Mouse (Mus musculus) forebrain, postnatal 0 days (tissue): ENCODE measurements around the gene Alg9. TPM values are rescaled to one million over a fixed set of nuclear protein-coding genes. Genes with fewer than 3 reads are reported as not detected.

ENCODE experiments used
- ATAC-seq: fragments of 200-750 bp; cut with Nextera tagmentation; 2 replicates; pipeline ENCODE4 v1.8.0; 2017; ENCODE audit warnings: mild to moderate bottlenecking, moderate library complexity
- DNase-seq: peaks from one replicate; pipeline ENCODE4 v3.0.0-alpha.2; 2015
- H3K27ac ChIP-seq: fragments of 300-500 bp; sonication (generic); 2 replicates; pipeline ENCODE4 v1.5.1; 2014; ENCODE audit warnings: low read depth, mild to moderate bottlenecking, antibody characterized with exemption, low read length, moderate library complexity, mixed read lengths
- H3K27me3 ChIP-seq: fragments of 300-500 bp; sonication (generic); 2 replicates; pipeline ENCODE4 v1.6.1; 2014; ENCODE audit warnings: mild to moderate bottlenecking, low read length, mixed read lengths; ENCODE audit not compliant: insufficient read depth
- H3K36me3 ChIP-seq: fragments of 300-500 bp; sonication (generic); 2 replicates; pipeline ENCODE4 v1.6.1; 2014; ENCODE audit warnings: mild to moderate bottlenecking, moderate library complexity; ENCODE audit not compliant: insufficient read depth
- H3K4me1 ChIP-seq: fragments of 300-500 bp; sonication (generic); 2 replicates; pipeline ENCODE4 v1.6.1; 2014; ENCODE audit warnings: antibody characterized with exemption; ENCODE audit not compliant: insufficient read depth
- H3K4me2 ChIP-seq: fragments of 300-500 bp; sonication (generic); 2 replicates; pipeline ENCODE4 v1.6.1; 2014; ENCODE audit warnings: low read depth, mild to moderate bottlenecking, moderate library complexity
- H3K4me3 ChIP-seq: fragments of 300-500 bp; sonication (generic); 2 replicates; pipeline ENCODE4 v1.5.1; 2014; ENCODE audit warnings: low read depth, low read length, mixed read lengths
- H3K9ac ChIP-seq: fragments of 300-500 bp; sonication (generic); 2 replicates; pipeline ENCODE4 v1.6.1; 2014; ENCODE audit warnings: mild to moderate bottlenecking
- H3K9me3 ChIP-seq: fragments of 300-500 bp; sonication (generic); 2 replicates; pipeline ENCODE4 v1.6.1; 2016; ENCODE audit warnings: low read length
- CTCF ChIP-seq: sonication (generic); IDR thresholded peaks from 2 replicates; pipeline ENCODE4 v1.5.1; 2016; ENCODE audit warnings: antibody characterized with exemption, control low read depth, low read depth
- WGBS: fragments of 180-500 bp; shearing (Covaris S2); extraction: QIAGEN DNeasy Blood & Tissue Kit; methylation state at CpG from one replicate; pipeline ENCODE4 v1.1.7; 2014; 5-methylcytosine and 5-hydroxymethylcytosine counted together
- polyA plus RNA-seq: library from polyadenylated mRNA; unstranded; fragments of >200 nt; fragmentation: Nextera tagmentation; extraction: Ambion mirVana; gene quantifications from 2 replicates; pipeline ENCODE4 v1.2.1, GENCODE M21; 2015
- total RNA-seq: library from RNA; depleted of rRNA; stranded (reverse); fragments of >200 nt; gene quantifications from 2 replicates; pipeline ENCODE4 v1.2.3, GENCODE M21; 2014

Alg9 gene
- total and polyA plus RNA-seq, 2 experiments from 2014 or later, result 53.7 to 74.2 TPM

DNA sequence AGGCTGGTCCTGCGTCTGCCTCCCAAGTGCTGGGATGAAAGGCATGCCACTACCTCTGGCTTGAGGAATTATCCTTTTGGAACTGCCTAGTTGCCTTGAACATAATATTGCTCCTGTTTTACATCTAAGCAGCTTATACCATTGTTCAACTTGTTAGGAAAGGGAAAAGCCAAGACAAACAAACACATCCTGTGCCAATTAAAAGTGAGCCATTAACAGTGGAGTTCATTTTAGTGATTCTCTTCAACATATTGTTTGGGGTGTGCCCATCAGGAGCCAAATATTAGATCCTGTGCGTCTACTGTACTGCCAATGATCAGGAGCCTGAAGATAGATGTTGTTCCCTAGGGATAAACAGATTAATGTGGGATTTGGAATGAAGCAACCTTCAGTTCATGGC, 107.4 kb downstream of the Alg9 start:
- H3K4me3 ChIP-seq, result no peak overlapping the region
- no peak overlapping the region for H3K4me2 ChIP-seq
- TF ChIP-seq CTCF, result no peak
- H3K27ac ChIP-seq, result no peak overlapping the region
- H3K27me3 ChIP-seq, result no peaks in the 10 kb centered on the region
- WGBS, result 84% methylated on average over 2 of the region's 2 CpGs
- DNase-seq, result no peak
- no peak for ATAC-seq
- H3K4me1 ChIP-seq, result no peaks in the 10 kb centered on the region
- peaks cover 27% of the 10 kb centered on the region for H3K36me3 ChIP-seq
- H3K9me3 ChIP-seq, result no peaks in the 10 kb centered on the region
- no peak overlapping the region for H3K9ac ChIP-seq

DNA sequence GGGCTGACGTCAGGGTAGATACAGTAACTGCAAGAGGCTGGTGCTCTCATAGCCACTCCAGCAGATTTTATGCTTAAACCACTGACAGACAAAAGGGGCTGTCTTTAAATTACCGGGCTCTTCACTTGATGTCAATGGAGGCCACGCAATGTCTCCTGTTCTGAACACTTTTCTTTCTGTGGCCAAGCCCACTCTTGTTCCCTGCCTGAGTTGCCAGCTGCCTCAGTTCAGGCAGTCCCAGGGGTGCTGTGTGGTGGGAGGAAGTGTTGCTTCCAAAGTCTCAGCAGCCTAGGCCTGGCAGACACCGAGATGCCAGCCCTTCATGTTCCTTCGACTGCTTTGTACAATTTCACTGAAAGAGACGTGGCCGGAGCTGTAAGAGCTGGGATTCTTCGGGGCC, 109.3 kb downstream of the Alg9 start:
- no peak overlapping the region for H3K9ac ChIP-seq
- H3K4me2 ChIP-seq, result no peak overlapping the region
- H3K4me1 ChIP-seq, result no peaks in the 10 kb centered on the region
- no peaks in the 10 kb centered on the region for H3K27me3 ChIP-seq
- no peak for DNase-seq
- H3K9me3 ChIP-seq, result no peaks in the 10 kb centered on the region
- no peak overlapping the region for H3K4me3 ChIP-seq
- H3K27ac ChIP-seq, result no peak overlapping the region
- no peak for ATAC-seq
- WGBS, result 73% methylated on average over 8 of the region's 8 CpGs
- TF ChIP-seq CTCF, result no peak
- peaks cover 18% of the 10 kb centered on the region for H3K36me3 ChIP-seq

DNA sequence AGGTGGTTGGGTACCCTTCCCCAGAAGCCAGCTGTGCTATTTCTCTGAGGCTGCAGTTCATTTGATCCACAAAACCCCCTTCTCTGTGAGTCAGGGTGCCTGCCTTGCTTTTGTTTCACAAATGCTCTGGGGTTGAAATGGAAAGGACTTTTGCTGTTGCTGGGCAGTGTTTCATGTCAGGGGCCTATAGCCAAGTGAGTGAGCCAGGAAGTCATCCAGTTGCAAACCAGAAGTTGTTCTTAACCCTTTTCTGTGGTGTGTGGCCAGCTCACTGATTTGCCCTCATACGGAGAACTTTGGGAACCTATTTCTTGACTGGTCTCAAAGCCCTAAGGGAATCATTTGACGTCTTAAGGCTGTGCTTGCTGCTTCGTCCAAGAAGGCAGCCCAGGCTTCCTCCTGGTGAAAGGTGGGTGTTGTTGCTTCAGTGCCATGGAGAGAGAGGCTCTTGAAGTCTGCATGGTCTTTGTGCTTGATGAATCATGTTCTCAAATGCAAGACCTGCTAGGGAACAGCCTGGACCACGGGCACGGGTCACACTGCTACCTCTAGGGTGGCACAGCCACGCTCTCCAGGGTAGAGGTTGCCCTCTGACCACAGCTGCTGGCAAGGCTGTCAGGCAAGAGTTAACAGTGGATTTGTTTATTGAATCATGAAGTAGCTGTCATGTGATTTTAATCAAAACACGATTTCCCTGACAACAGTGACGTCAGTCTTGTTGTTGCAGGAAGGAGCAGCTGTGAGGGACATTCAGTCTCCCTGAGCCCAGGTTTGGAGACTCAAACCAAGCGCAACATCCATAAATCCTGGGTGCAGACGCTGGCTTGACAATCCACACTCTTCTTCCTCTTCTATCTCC, 110.2 kb downstream of the Alg9 start:
- ATAC-seq, result peak; percentile 58; the same call in 1 of the 2 replicates
- peak; percentile 50 for DNase-seq
- Histone ChIP-seq H3K9me3 (no peaks in the 10 kb centered on the region), H3K4me1 (no peaks in the 10 kb centered on the region), H3K27ac (peak overlapping the region; percentile 36; the same call in 1 of the 2 replicates), H3K4me3 (no peak overlapping the region), H3K9ac (no peak overlapping the region), H3K27me3 (no peaks in the 10 kb centered on the region), H3K36me3 (peaks cover 10% of the 10 kb centered on the region), H3K4me2 (no peak overlapping the region)
- no peak for TF ChIP-seq CTCF
- WGBS, result 59% methylated on average over 10 of the region's 10 CpGs

DNA sequence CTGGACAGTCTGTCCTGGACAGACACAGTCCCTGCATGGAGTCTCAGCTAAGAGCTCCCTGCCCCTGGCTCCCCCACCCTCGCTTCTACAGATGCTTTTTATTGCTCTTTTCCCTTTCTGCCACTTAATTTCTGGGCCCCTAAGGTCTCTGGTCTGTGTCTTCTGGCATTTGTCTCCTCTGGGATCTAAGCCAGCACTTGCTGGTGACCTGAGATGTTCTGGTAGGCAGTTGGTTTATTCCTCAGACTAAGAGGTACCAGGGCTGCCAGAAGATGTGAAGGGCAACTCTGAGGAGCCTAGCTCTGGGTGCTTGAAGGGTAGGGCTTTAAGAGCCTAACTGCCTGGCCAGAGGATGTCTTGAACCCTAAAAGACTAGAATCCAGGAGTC, 110.8 kb downstream of the Alg9 start:
- Histone ChIP-seq H3K9ac (no peak overlapping the region), H3K27ac (0 out of 2 replicates have a peak overlapping the region, but pooled peaks have one; percentile 36), H3K36me3 (peaks cover 8% of the 10 kb centered on the region; the same call in 1 of the 2 replicates), H3K4me3 (no peak overlapping the region), H3K9me3 (no peaks in the 10 kb centered on the region), H3K4me1 (no peaks in the 10 kb centered on the region), H3K4me2 (no peak overlapping the region), H3K27me3 (no peaks in the 10 kb centered on the region)
- DNase-seq, result no peak
- ATAC-seq, result no peak
- no peak for TF ChIP-seq CTCF
- 67% methylated on average over 1 of the region's 1 CpGs for WGBS

DNA sequence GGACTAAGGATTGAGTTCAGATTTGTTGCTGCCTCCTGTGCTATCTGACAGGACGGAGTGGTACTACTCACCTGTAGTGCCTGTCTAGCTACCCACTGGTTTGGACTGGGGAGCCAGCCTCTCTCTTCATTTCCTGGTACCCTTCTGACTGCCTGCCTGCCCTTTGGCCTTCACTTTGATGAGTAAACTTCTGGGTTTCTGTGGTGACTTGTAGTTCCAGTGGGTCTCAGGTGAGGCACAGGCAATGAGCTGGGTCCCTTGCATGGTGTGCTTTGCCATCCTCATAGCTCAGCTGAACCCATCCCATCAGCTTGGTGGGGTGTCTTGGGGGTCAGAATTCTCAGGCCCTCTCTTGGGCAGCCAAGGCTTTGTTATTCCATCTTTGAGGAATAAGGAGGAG, 112.1 kb downstream of the Alg9 start:
- Histone ChIP-seq H3K27ac (no peak overlapping the region), H3K4me3 (no peak overlapping the region), H3K4me2 (no peak overlapping the region), H3K27me3 (no peaks in the 10 kb centered on the region), H3K4me1 (no peaks in the 10 kb centered on the region), H3K9me3 (no peaks in the 10 kb centered on the region), H3K9ac (no peak overlapping the region), H3K36me3 (peaks cover 14% of the 10 kb centered on the region; the same call in 1 of the 2 replicates)
- no peak for TF ChIP-seq CTCF
- ATAC-seq (no peak), DNase-seq (no peak)
- WGBS, result 100% methylated on average over 1 of the region's 1 CpGs

DNA sequence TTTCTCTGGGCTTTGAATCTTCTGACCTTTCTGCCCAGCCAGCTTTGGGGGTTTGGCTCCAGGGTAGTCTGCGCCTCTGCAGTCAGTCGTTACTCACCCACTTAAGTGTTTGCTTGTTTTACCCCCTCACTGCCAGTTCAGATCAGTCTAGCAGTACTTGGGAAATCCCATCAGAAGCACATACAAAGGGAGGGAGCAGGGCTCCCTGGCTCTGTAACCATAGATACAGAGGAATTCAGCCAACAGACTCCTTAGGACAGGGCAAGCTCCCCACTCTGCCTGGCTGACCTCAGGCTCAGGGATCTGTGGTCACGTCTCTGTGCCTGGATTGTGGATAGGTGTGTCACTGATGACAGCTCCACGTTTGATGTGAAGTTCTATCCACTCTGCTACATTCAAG, 112.5 kb downstream of the Alg9 start:
- Histone ChIP-seq H3K4me1 (no peaks in the 10 kb centered on the region), H3K9me3 (no peaks in the 10 kb centered on the region), H3K9ac (no peak overlapping the region), H3K27me3 (no peaks in the 10 kb centered on the region), H3K27ac (no peak overlapping the region), H3K4me3 (no peak overlapping the region), H3K36me3 (peaks cover 14% of the 10 kb centered on the region; the same call in 1 of the 2 replicates), H3K4me2 (no peak overlapping the region)
- DNase-seq, result no peak
- ATAC-seq, result peak; percentile 47; the same call in 1 of the 2 replicates
- no peak for TF ChIP-seq CTCF
- WGBS, result 27% methylated on average over 4 of the region's 4 CpGs

DNA sequence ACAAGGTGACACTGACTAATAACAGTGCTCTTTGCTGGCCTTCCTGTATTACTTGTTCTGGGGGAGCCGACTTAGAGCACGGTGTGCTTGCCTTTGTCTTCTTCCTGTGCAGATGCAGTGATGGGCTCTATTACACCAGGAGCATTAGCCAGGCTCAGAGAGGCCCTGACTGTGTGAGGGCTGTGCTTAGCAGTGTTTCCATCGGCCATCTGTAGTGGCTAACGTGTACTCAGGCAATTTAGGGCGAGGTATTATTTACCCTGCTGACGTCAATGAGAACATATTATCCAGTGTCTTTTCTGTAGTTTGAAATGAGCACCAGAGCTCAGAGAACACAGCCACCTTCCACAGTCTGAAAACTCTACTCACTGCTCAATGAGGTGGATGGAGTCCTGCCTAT, 114.4 kb downstream of the Alg9 start:
- Histone ChIP-seq H3K9me3 (no peaks in the 10 kb centered on the region), H3K4me3 (no peak overlapping the region), H3K27me3 (no peaks in the 10 kb centered on the region), H3K27ac (no peak overlapping the region), H3K9ac (no peak overlapping the region), H3K36me3 (peaks cover 21% of the 10 kb centered on the region), H3K4me2 (no peak overlapping the region), H3K4me1 (no peaks in the 10 kb centered on the region)
- no peak for DNase-seq
- no peak for ATAC-seq
- WGBS, result 55% methylated on average over 6 of the region's 6 CpGs
- TF ChIP-seq CTCF, result no peak
